Mouse (Mus musculus) midbrain, embryonic 13.5 days (tissue): Measurements from ENCODE around the gene Rgr. TPM values are rescaled to one million over a fixed set of nuclear protein-coding genes. Genes with fewer than 3 reads are reported as not detected.

ENCODE experiments used
- ATAC-seq: fragments of 200-750 bp; cut with Nextera tagmentation; 2 replicates; pipeline ENCODE4 v1.8.0; 2017; ENCODE audit warnings: mild to moderate bottlenecking, moderate TSS enrichment, moderate library complexity
- H3K27ac ChIP-seq: fragments of 300-500 bp; sonication (generic); 2 replicates; pipeline ENCODE4 v1.5.1; 2015; ENCODE audit warnings: inconsistent platforms, mild to moderate bottlenecking, moderate library complexity
- H3K27me3 ChIP-seq: fragments of 300-500 bp; sonication (generic); 2 replicates; pipeline ENCODE4 v1.6.1; 2015; ENCODE audit warnings: mild to moderate bottlenecking, inconsistent platforms
- H3K36me3 ChIP-seq: fragments of 300-500 bp; sonication (generic); 2 replicates; pipeline ENCODE4 v1.6.1; 2015; ENCODE audit warnings: mild to moderate bottlenecking, inconsistent platforms
- H3K4me1 ChIP-seq: fragments of 300-500 bp; sonication (generic); replicated peaks from 2 replicates; pipeline ENCODE4 v1.6.1; 2015; ENCODE audit warnings: inconsistent platforms
- H3K4me2 ChIP-seq: fragments of 300-500 bp; sonication (generic); replicated peaks from 2 replicates; pipeline ENCODE4 v1.6.1; 2015; ENCODE audit warnings: moderate library complexity, mild to moderate bottlenecking, inconsistent platforms
- H3K4me3 ChIP-seq: fragments of 300-500 bp; sonication (generic); replicated peaks from 2 replicates; pipeline ENCODE4 v1.5.1; 2015; ENCODE audit warnings: mild to moderate bottlenecking, inconsistent platforms
- H3K9ac ChIP-seq: fragments of 300-500 bp; sonication (generic); replicated peaks from 2 replicates; pipeline ENCODE4 v1.6.1; 2015; ENCODE audit warnings: mild to moderate bottlenecking, inconsistent platforms
- H3K9me3 ChIP-seq: fragments of 300-500 bp; sonication (generic); 2 replicates; pipeline ENCODE4 v1.6.1; 2016; ENCODE audit warnings: mild to moderate bottlenecking, inconsistent platforms
- WGBS: fragments of 180-500 bp; shearing (Covaris S2); methylation state at CpG from one replicate; pipeline ENCODE4 v1.1.7; 2015; 5-methylcytosine and 5-hydroxymethylcytosine counted together
- polyA plus RNA-seq: library from polyadenylated mRNA; unstranded; fragments of >200 nt; fragmentation: Nextera tagmentation; extraction: Ambion mirVana; gene quantifications from 2 replicates; pipeline ENCODE4 v1.2.1, GENCODE M21; 2015

Rgr gene
- not detected in 2 replicates for polyA plus RNA-seq

GRCm38 (mm10) chr14:37048914-37049410 lies at the start of gene Rgr:
Rgr (minus strand) TSS chr14:37048964.
- no peak for ATAC-seq
- no peak within 1 kb of the TSS for H3K27ac ChIP-seq
- WGBS = 40% methylated on average over 1 of the region's 1 CpGs
- H3K36me3 ChIP-seq = no peaks in the 10 kb centered on the region
- H3K4me3 ChIP-seq = no peak within 1 kb of the TSS
- no peak within 1 kb of the TSS for H3K9ac ChIP-seq
- no peaks in the 10 kb centered on the region for H3K9me3 ChIP-seq
- H3K4me2 ChIP-seq = no peak within 1 kb of the TSS
- H3K27me3 ChIP-seq = no peaks in the 10 kb centered on the region
- no peaks in the 10 kb centered on the region for H3K4me1 ChIP-seq

- WGBS = 1% methylated on average over 30 of the region's 30 CpGs
Measured at GRCm38 (mm10) chr14:37097956-37098530, 49.3 kb upstream of the Rgr start, which contains the start of gene Cdhr1. Cdhr1 (minus strand) TSS chr14:37098347.

GRCm38 (mm10) chr14:37095556-37095955 lies 46.8 kb upstream of the Rgr start:
- 84% methylated on average over 4 of the region's 4 CpGs for WGBS
- H3K27ac ChIP-seq = no peak overlapping the region
- no peak overlapping the region for H3K4me2 ChIP-seq
- H3K27me3 ChIP-seq = peaks cover 19% of the 10 kb centered on the region
- peaks cover 10% of the 10 kb centered on the region for H3K4me1 ChIP-seq
- H3K9me3 ChIP-seq = no peaks in the 10 kb centered on the region
- H3K4me3 ChIP-seq = no peak overlapping the region
- H3K9ac ChIP-seq = no peak overlapping the region
- ATAC-seq = no peak
- H3K36me3 ChIP-seq = no peaks in the 10 kb centered on the region

More at GRCm38 (mm10) chr14:37097956-37098530, 49.3 kb upstream of the Rgr start, which contains the start of gene Cdhr1:
- peak within 1 kb of the TSS; percentile 88 for H3K4me2 ChIP-seq
- peak within 1 kb of the TSS; percentile 69 for H3K9ac ChIP-seq
- H3K27ac ChIP-seq = no peak within 1 kb of the TSS
- H3K36me3 ChIP-seq = no peaks in the 10 kb centered on the region
- H3K27me3 ChIP-seq = peaks cover 19% of the 10 kb centered on the region
- no peaks in the 10 kb centered on the region for H3K9me3 ChIP-seq
- H3K4me3 ChIP-seq = peak within 1 kb of the TSS; percentile 51
- H3K4me1 ChIP-seq = peaks cover 10% of the 10 kb centered on the region
- peak; percentile 91 for ATAC-seq

GRCm38 (mm10) chr14:37094436-37094835 lies 45.7 kb upstream of the Rgr start:
- Histone ChIP-seq H3K27me3 (peaks cover 17% of the 10 kb centered on the region), H3K36me3 (no peaks in the 10 kb centered on the region), H3K27ac (no peak overlapping the region), H3K4me3 (no peak overlapping the region), H3K9ac (no peak overlapping the region), H3K4me1 (peaks cover 10% of the 10 kb centered on the region), H3K4me2 (no peak overlapping the region), H3K9me3 (no peaks in the 10 kb centered on the region)
- no peak for ATAC-seq
- WGBS = 65% methylated on average over 6 of the region's 6 CpGs

GRCm38 (mm10) chr14:37083755-37084154 lies 35.0 kb upstream of the Rgr start:
- WGBS = 23% methylated on average over 4 of the region's 4 CpGs
- Histone ChIP-seq H3K9ac (no peak overlapping the region), H3K27me3 (no peaks in the 10 kb centered on the region), H3K4me2 (no peak overlapping the region), H3K4me3 (no peak overlapping the region), H3K9me3 (no peaks in the 10 kb centered on the region), H3K27ac (no peak overlapping the region), H3K4me1 (no peaks in the 10 kb centered on the region), H3K36me3 (no peaks in the 10 kb centered on the region)
- ATAC-seq = no peak

- Histone ChIP-seq H3K36me3 (no peaks in the 10 kb centered on the region), H3K27ac (no peak overlapping the region), H3K9ac (no peak overlapping the region), H3K4me1 (no peaks in the 10 kb centered on the region), H3K4me3 (no peak overlapping the region), H3K27me3 (no peaks in the 10 kb centered on the region), H3K4me2 (no peak overlapping the region), H3K9me3 (no peaks in the 10 kb centered on the region)
- ATAC-seq = no peak
- 94% methylated on average over 1 of the region's 1 CpGs for WGBS
Measured at GRCm38 (mm10) chr14:37080724-37081123, 32.0 kb upstream of the Rgr start.

GRCm38 (mm10) chr14:37068516-37068915 lies 19.8 kb upstream of the Rgr start:
- no peaks in the 10 kb centered on the region for H3K9me3 ChIP-seq
- ATAC-seq = no peak
- H3K27me3 ChIP-seq = 0 out of 2 replicates have a peak, but pooled peaks cover 4% of the 10 kb centered on the region
- H3K9ac ChIP-seq = no peak overlapping the region
- H3K4me1 ChIP-seq = no peaks in the 10 kb centered on the region
- no peak overlapping the region for H3K27ac ChIP-seq
- H3K4me3 ChIP-seq = no peak overlapping the region
- H3K4me2 ChIP-seq = no peak overlapping the region
- no peaks in the 10 kb centered on the region for H3K36me3 ChIP-seq
- 20% methylated on average over 9 of the region's 9 CpGs for WGBS

GRCm38 (mm10) chr14:37067629-37068028 lies 18.9 kb upstream of the Rgr start, which contains the start of gene Lrit2:
Lrit2 (plus strand) TSS chr14:37067929.
- Histone ChIP-seq H3K27ac (no peak within 1 kb of the TSS), H3K9ac (no peak within 1 kb of the TSS)
- 73% methylated on average over 5 of the region's 5 CpGs for WGBS

GRCm38 (mm10) chr14:37066636-37067035 lies 17.9 kb upstream of the Rgr start:
- Histone ChIP-seq H3K9me3 (no peaks in the 10 kb centered on the region), H3K4me1 (no peaks in the 10 kb centered on the region), H3K4me2 (no peak overlapping the region), H3K27me3 (0 out of 2 replicates have a peak, but pooled peaks cover 4% of the 10 kb centered on the region), H3K4me3 (no peak overlapping the region), H3K9ac (no peak overlapping the region), H3K36me3 (no peaks in the 10 kb centered on the region), H3K27ac (no peak overlapping the region)
- no peak for ATAC-seq
- WGBS = 72% methylated on average over 2 of the region's 2 CpGs

More at GRCm38 (mm10) chr14:37067629-37068028, 18.9 kb upstream of the Rgr start, which contains the start of gene Lrit2:
- ATAC-seq = no peak
- Histone ChIP-seq H3K27me3 (0 out of 2 replicates have a peak, but pooled peaks cover 4% of the 10 kb centered on the region), H3K4me3 (no peak within 1 kb of the TSS), H3K9me3 (no peaks in the 10 kb centered on the region), H3K4me2 (no peak within 1 kb of the TSS), H3K4me1 (no peaks in the 10 kb centered on the region), H3K36me3 (no peaks in the 10 kb centered on the region)

GRCm38 (mm10) chr14:37064849-37065248 lies 16.1 kb upstream of the Rgr start:
- 62% methylated on average over 2 of the region's 2 CpGs for WGBS
- Histone ChIP-seq H3K4me1 (no peaks in the 10 kb centered on the region), H3K27ac (no peak overlapping the region), H3K36me3 (no peaks in the 10 kb centered on the region), H3K9me3 (no peaks in the 10 kb centered on the region), H3K9ac (no peak overlapping the region), H3K4me3 (no peak overlapping the region), H3K4me2 (no peak overlapping the region), H3K27me3 (0 out of 2 replicates have a peak, but pooled peaks cover 4% of the 10 kb centered on the region)
- no peak for ATAC-seq

GRCm38 (mm10) chr14:37034432-37034831 lies 14.3 kb downstream of the Rgr start:
- ATAC-seq = no peak
- no peaks in the 10 kb centered on the region for H3K9me3 ChIP-seq
- H3K4me3 ChIP-seq = no peak overlapping the region
- H3K36me3 ChIP-seq = no peaks in the 10 kb centered on the region
- H3K27ac ChIP-seq = no peak overlapping the region
- no peak overlapping the region for H3K4me2 ChIP-seq
- H3K9ac ChIP-seq = no peak overlapping the region
- peaks cover 9% of the 10 kb centered on the region; the same call in 1 of the 2 replicates for H3K4me1 ChIP-seq
- no peaks in the 10 kb centered on the region for H3K27me3 ChIP-seq
- 54% methylated on average over 5 of the region's 5 CpGs for WGBS

- ATAC-seq = peak; percentile 55
- no peaks in the 10 kb centered on the region for H3K9me3 ChIP-seq
- H3K9ac ChIP-seq = no peak overlapping the region
- no peak overlapping the region for H3K4me2 ChIP-seq
- H3K36me3 ChIP-seq = no peaks in the 10 kb centered on the region
- no peak overlapping the region for H3K27ac ChIP-seq
- 14% methylated on average over 7 of the region's 7 CpGs for WGBS
- no peak overlapping the region for H3K4me3 ChIP-seq
- H3K27me3 ChIP-seq = no peaks in the 10 kb centered on the region
- peaks cover 9% of the 10 kb centered on the region; the same call in 1 of the 2 replicates for H3K4me1 ChIP-seq
Measured at GRCm38 (mm10) chr14:37033241-37033640, 15.5 kb downstream of the Rgr start.
